Mouse (Mus musculus) stomach, embryonic 14.5 days (tissue): Measurements from ENCODE around the gene Vsx2. TPM values are rescaled to one million over a fixed set of nuclear protein-coding genes. Genes with fewer than 3 reads are reported as not detected.

ENCODE experiments used
- ATAC-seq: fragments of 200-750 bp; cut with Nextera tagmentation; 2 replicates; pipeline ENCODE4 v1.8.0; 2017; ENCODE audit warnings: low read depth, moderate TSS enrichment; ENCODE audit not compliant: insufficient number of reproducible peaks, insufficient read depth, low FRiP score
- H3K27ac ChIP-seq: fragments of 300-500 bp; sonication (generic); 2 replicates; pipeline ENCODE4 v1.5.1; 2014; ENCODE audit warnings: mild to moderate bottlenecking, low read length, moderate library complexity, mixed read lengths
- H3K27me3 ChIP-seq: fragments of 300-500 bp; sonication (generic); 2 replicates; pipeline ENCODE4 v1.6.1; 2014; ENCODE audit warnings: low read length, control low read depth, mixed read lengths; ENCODE audit not compliant: control insufficient read depth, insufficient read depth
- H3K36me3 ChIP-seq: fragments of 300-500 bp; sonication (generic); 2 replicates; pipeline ENCODE4 v1.6.1; 2014; ENCODE audit warnings: mild to moderate bottlenecking, control low read depth, low read length, moderate library complexity, mixed read lengths; ENCODE audit not compliant: control insufficient read depth, insufficient read depth
- H3K4me1 ChIP-seq: fragments of 300-500 bp; sonication (generic); 2 replicates; pipeline ENCODE4 v1.6.1; 2014; ENCODE audit warnings: low read length, control low read depth, mixed read lengths; ENCODE audit not compliant: control insufficient read depth, insufficient read depth
- H3K4me2 ChIP-seq: fragments of 300-500 bp; sonication (generic); replicated peaks from 2 replicates; pipeline ENCODE4 v1.6.1; 2014; ENCODE audit warnings: low read depth, low read length, control low read depth
- H3K4me3 ChIP-seq: fragments of 300-500 bp; sonication (generic); 2 replicates; pipeline ENCODE4 v1.5.1; 2014; ENCODE audit warnings: low read depth, low read length, control low read depth
- H3K9ac ChIP-seq: fragments of 300-500 bp; sonication (generic); replicated peaks from 2 replicates; pipeline ENCODE4 v1.6.1; 2014; ENCODE audit warnings: low read depth, mild to moderate bottlenecking, control low read depth, low read length, moderate library complexity, mixed read lengths
- H3K9me3 ChIP-seq: fragments of 300-500 bp; sonication (generic); 2 replicates; pipeline ENCODE4 v1.6.1; 2016; ENCODE audit warnings: low read depth, low read length, control low read depth; ENCODE audit not compliant: control insufficient read depth
- WGBS: fragments of 180-500 bp; shearing (Covaris S2); extraction: QIAGEN DNeasy Blood & Tissue Kit; methylation state at CpG from one replicate; pipeline ENCODE4 v1.1.7; 2014; 5-methylcytosine and 5-hydroxymethylcytosine counted together
- polyA plus RNA-seq: library from polyadenylated mRNA; unstranded; fragments of >200 nt; fragmentation: Nextera tagmentation; extraction: Ambion mirVana; gene quantifications from 2 replicates; pipeline ENCODE4 v1.2.1, GENCODE M21; 2014

The Vsx2 gene
- polyA plus RNA-seq, 1 experiment from 2014 or later: not detected

DNA sequence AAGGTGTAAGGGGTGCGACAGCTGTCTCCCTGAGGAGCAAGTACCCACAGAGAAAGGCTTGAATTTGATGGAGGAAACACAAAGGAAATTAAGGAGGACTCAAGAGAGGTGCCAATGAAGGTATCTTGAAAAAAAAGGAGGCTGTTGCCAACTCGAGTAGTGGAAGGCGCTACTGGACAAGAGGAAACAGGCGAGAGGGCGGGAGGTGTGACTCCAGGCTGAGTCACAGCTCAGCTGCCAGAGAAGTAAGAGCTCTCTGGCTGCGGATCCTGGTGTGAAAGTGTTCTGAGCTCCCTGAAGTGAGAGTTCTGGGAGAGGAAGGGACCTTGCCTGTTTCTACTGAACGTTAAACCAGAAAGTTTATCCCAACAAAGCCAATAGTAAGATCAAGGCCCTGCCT, 45.0 kb downstream of the Vsx2 start:
- ATAC-seq: no peak
- 61% methylated on average over 7 of the region's 7 CpGs for WGBS
- Histone ChIP-seq H3K4me2 (no peak overlapping the region), H3K9ac (no peak overlapping the region), H3K36me3 (no peaks in the 10 kb centered on the region; the same call in 1 of the 2 replicates), H3K4me3 (no peak overlapping the region), H3K4me1 (peaks cover 4% of the 10 kb centered on the region; the same call in 1 of the 2 replicates), H3K27me3 (no peaks in the 10 kb centered on the region), H3K9me3 (no peaks in the 10 kb centered on the region), H3K27ac (no peak overlapping the region)

DNA sequence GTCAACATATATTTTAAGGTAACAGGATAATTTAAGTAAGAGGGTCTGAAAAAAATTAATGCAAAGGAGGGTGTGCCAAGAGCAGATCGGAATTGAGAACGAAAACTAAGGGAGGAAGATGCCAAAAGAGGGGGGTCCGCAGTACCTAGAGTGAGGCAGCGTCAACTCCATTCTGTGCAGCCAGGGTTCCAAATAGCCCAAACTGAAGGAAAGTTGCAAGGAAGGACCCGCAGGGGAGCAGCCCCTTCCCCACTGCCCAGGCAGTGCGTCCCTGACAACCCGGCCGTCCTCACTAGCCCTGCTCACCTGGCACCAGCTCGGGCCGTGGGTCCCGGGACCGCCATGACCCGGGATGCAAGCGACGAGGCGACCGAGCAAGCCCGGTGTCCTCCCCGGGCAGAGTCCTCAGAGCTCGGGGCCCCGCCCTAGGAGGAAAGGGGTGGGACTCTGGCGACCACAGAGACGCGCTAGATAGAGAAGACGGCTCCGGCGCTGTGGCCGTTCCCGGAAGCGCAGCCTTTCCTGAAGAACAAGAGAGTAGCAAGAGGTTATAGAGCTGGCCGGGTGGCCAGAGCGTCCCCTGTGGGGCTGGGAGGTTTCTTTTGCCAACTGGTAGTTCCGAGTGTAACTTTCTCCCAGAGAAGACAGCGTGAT, 47.5 kb downstream of the Vsx2 start, which contains the start of gene Abcd4:
Gene Abcd4 (minus strand): TSS at position 437 of the 654 bp plus-strand sequence.
- under 1% methylated on average over 34 of the region's 34 CpGs for WGBS
- Histone ChIP-seq H3K4me1 (peaks cover 4% of the 10 kb centered on the region; the same call in 1 of the 2 replicates), H3K4me3 (peak within 1 kb of the TSS; percentile 74), H3K27ac (0 out of 2 replicates have a peak within 1 kb of the TSS, but pooled peaks have one; percentile 27), H3K27me3 (no peaks in the 10 kb centered on the region), H3K9me3 (no peaks in the 10 kb centered on the region), H3K4me2 (peak within 1 kb of the TSS; percentile 61), H3K36me3 (no peaks in the 10 kb centered on the region; the same call in 1 of the 2 replicates), H3K9ac (peak within 1 kb of the TSS; percentile 69)
- ATAC-seq: peak; percentile 99

GRCm38 (mm10) chr12:84617663-84618062, 48.1 kb downstream of the Vsx2 start:
- 0 out of 2 replicates have a peak overlapping the region, but pooled peaks have one; percentile 27 for H3K27ac ChIP-seq

DNA sequence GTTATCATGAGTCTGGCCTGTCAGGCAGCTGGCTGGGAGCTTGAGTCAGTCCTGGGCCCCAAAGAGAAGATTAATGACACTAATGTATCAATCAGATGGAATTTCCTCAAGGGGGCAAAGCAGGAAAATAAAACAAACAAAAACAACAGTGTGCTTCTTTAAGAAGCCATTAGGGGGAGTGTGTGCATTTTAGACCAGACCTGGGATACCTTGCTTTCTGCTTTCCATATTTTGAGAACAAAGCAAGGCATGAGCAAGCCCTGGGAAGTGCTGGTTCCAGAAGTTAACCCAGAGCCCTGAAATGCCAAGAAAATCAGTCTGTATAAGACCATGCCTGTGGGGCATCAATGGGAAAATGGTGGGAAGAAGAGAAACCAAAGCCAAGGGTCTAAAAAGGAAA, 51.4 kb downstream of the Vsx2 start:
- H3K9ac ChIP-seq: no peak overlapping the region
- ATAC-seq: no peak

More at GRCm38 (mm10) chr12:84617663-84618062, 48.1 kb downstream of the Vsx2 start:
- Histone ChIP-seq H3K9me3 (no peaks in the 10 kb centered on the region), H3K4me2 (peak overlapping the region; percentile 61), H3K9ac (peak overlapping the region; percentile 69), H3K36me3 (no peaks in the 10 kb centered on the region; the same call in 1 of the 2 replicates), H3K4me3 (peak overlapping the region; percentile 74), H3K4me1 (peaks cover 4% of the 10 kb centered on the region; the same call in 1 of the 2 replicates), H3K27me3 (no peaks in the 10 kb centered on the region)
- 5% methylated on average over 10 of the region's 10 CpGs for WGBS
- ATAC-seq: no peak

GRCm38 (mm10) chr12:84624601-84625000, 55.0 kb downstream of the Vsx2 start:
- WGBS: 33% methylated on average over 8 of the region's 8 CpGs
- H3K4me2 ChIP-seq: no peak overlapping the region
- H3K4me1 ChIP-seq: no peaks in the 10 kb centered on the region
- H3K9ac ChIP-seq: no peak overlapping the region
- 0 out of 2 replicates have a peak, but pooled peaks cover 2% of the 10 kb centered on the region for H3K27me3 ChIP-seq
- H3K9me3 ChIP-seq: no peaks in the 10 kb centered on the region
- H3K36me3 ChIP-seq: no peaks in the 10 kb centered on the region
- no peak for ATAC-seq
- H3K4me3 ChIP-seq: no peak overlapping the region
- no peak overlapping the region for H3K27ac ChIP-seq

More for the DNA sequence above, 51.4 kb downstream of the Vsx2 start:
- H3K36me3 ChIP-seq: no peaks in the 10 kb centered on the region
- 0 out of 2 replicates have a peak, but pooled peaks cover 2% of the 10 kb centered on the region for H3K27me3 ChIP-seq
- H3K4me1 ChIP-seq: peaks cover 4% of the 10 kb centered on the region; the same call in 1 of the 2 replicates
- no peak overlapping the region for H3K4me2 ChIP-seq
- H3K4me3 ChIP-seq: no peak overlapping the region
- no peak overlapping the region for H3K27ac ChIP-seq
- H3K9me3 ChIP-seq: no peaks in the 10 kb centered on the region

DNA sequence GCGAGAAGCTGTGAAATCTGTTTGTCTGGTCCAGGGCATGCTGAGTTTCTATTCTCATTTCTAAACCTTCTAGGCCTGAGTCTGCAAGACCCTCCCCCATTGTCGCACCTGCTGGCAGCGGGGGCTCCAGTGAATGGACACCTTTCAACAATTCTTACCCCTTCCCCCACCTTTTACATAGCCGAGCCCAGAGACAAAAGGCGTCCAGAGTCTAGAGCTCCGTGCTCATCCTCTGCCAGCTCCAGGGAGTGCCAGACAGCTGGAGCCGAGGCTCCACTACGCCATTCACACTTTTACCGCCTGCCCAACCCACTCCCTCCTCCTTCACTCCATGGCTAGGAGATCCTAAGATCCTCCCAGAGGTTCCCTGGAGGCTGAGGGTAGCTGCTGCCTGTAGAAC, 55.6 kb downstream of the Vsx2 start:
- 10% methylated on average over 9 of the region's 9 CpGs for WGBS
- Histone ChIP-seq H3K9me3 (no peaks in the 10 kb centered on the region), H3K27me3 (0 out of 2 replicates have a peak, but pooled peaks cover 2% of the 10 kb centered on the region), H3K36me3 (no peaks in the 10 kb centered on the region), H3K27ac (no peak overlapping the region), H3K4me2 (no peak overlapping the region), H3K4me1 (no peaks in the 10 kb centered on the region), H3K4me3 (no peak overlapping the region), H3K9ac (no peak overlapping the region)
- ATAC-seq: no peak

GRCm38 (mm10) chr12:84631867-84632266, 62.3 kb downstream of the Vsx2 start:
- no peak overlapping the region for H3K4me3 ChIP-seq

GRCm38 (mm10) chr12:84640253-84640652, 70.7 kb downstream of the Vsx2 start:
- Histone ChIP-seq H3K4me3 (no peak overlapping the region), H3K9me3 (no peaks in the 10 kb centered on the region), H3K9ac (no peak overlapping the region), H3K27me3 (peaks cover 27% of the 10 kb centered on the region), H3K36me3 (no peaks in the 10 kb centered on the region), H3K27ac (no peak overlapping the region), H3K4me1 (no peaks in the 10 kb centered on the region), H3K4me2 (no peak overlapping the region)
- no peak for ATAC-seq
- 16% methylated on average over 6 of the region's 6 CpGs for WGBS

More at GRCm38 (mm10) chr12:84631867-84632266, 62.3 kb downstream of the Vsx2 start:
- Histone ChIP-seq H3K9ac (no peak overlapping the region), H3K36me3 (no peaks in the 10 kb centered on the region), H3K27ac (no peak overlapping the region), H3K4me1 (no peaks in the 10 kb centered on the region), H3K27me3 (no peaks in the 10 kb centered on the region), H3K9me3 (no peaks in the 10 kb centered on the region), H3K4me2 (no peak overlapping the region)
- 76% methylated on average over 3 of the region's 3 CpGs for WGBS
- no peak for ATAC-seq
